ENCODE assay signal across 8 mouse cellular contexts in genomic region chr16:20673706-20674303, GRCm38 (mm10). TPM values are rescaled to one million over a fixed set of nuclear protein-coding genes. Genes with fewer than 3 reads are reported as not detected.
DNase-seq lines count a peak whose midpoint lies in the region; ATAC-seq lines count a peak whose summit lies in the region.

No protein-coding gene starts in this region.

- H3K9me3 ChIP-seq in limb, embryonic 11.5 days (ENCODE audit: control insufficient read depth, low read length): no peaks in the 10 kb centered on the region
- no peaks in the 10 kb centered on the region for H3K9me3 ChIP-seq in neural tube, embryonic 11.5 days (ENCODE audit: control insufficient read depth, low read length)

- DNase-seq in ovary, postnatal 36 days (ENCODE audit: low spot score): peak; percentile 41
- DNase-seq in ovary, adult 18-20 months (ENCODE audit: low spot score): no peak
- DNase-seq in embryo, embryonic 11 days: peak; percentile 34
- peak; percentile 16 to 34 for DNase-seq in heart, postnatal 14 days
- DNase-seq in limb, embryonic 11.5 days (ENCODE audit: low spot score): peak; percentile 32
- peak; percentile 14 for DNase-seq in neural tube, embryonic 11.5 days (ENCODE audit: low spot score)
- DNase-seq in left cerebral cortex, postnatal 4 days: no peak
- DNase-seq in urinary bladder, postnatal 10 days (ENCODE audit: low spot score): no peak

- peak overlapping the region; percentile 82 for H3K4me2 ChIP-seq in limb, embryonic 11.5 days (ENCODE audit: low read depth, severe bottlenecking)
- peak overlapping the region; percentile 97 for H3K4me2 ChIP-seq in neural tube, embryonic 11.5 days (ENCODE audit: low read depth)

- H3K4me3 ChIP-seq in limb, embryonic 11.5 days (ENCODE audit: low read depth, low read length): peak overlapping the region; percentile 96
- peak overlapping the region; percentile 99 for H3K4me3 ChIP-seq in neural tube, embryonic 11.5 days (ENCODE audit: low read depth, low read length)

- H3K27me3 ChIP-seq in limb, embryonic 11.5 days (ENCODE audit: control insufficient read depth, insufficient read depth, low read length): no peaks in the 10 kb centered on the region
- no peaks in the 10 kb centered on the region for H3K27me3 ChIP-seq in neural tube, embryonic 11.5 days (ENCODE audit: control insufficient read depth, insufficient read depth, low read length)

- 8% methylated on average over 14 of the region's 14 CpGs for WGBS in limb, embryonic 11.5 days
- 17% methylated on average over 14 of the region's 14 CpGs for WGBS in neural tube, embryonic 11.5 days

- intact Hi-C loops in heart, postnatal 14 days (cut with DNase I): loop anchor here (1.0 kb wide), 1 partner anchor 18 kb away; no protein-coding TSS in a partner anchor
- intact Hi-C loops in left cerebral cortex, postnatal 4 days (cut with DNase I): no loop called here

- H3K4me1 ChIP-seq in limb, embryonic 11.5 days (ENCODE audit: control insufficient read depth, insufficient read depth, low read length): peaks cover 12% of the 10 kb centered on the region
- peaks cover 18% of the 10 kb centered on the region for H3K4me1 ChIP-seq in neural tube, embryonic 11.5 days (ENCODE audit: control insufficient read depth, insufficient read depth, low read length)

- H3K36me3 ChIP-seq in limb, embryonic 11.5 days (ENCODE audit: control insufficient read depth, insufficient read depth, low read length): peaks cover 19% of the 10 kb centered on the region
- peaks cover 12% of the 10 kb centered on the region for H3K36me3 ChIP-seq in neural tube, embryonic 11.5 days (ENCODE audit: control insufficient read depth, insufficient read depth, low read length)

- no peak for ATAC-seq in limb, embryonic 11.5 days (ENCODE audit: insufficient number of reproducible peaks, low FRiP score, low TSS enrichment, low read depth)
- ATAC-seq in neural tube, embryonic 11.5 days (ENCODE audit: insufficient read depth, low FRiP score, low TSS enrichment): no peak

- peak overlapping the region; percentile 95 for H3K9ac ChIP-seq in limb, embryonic 11.5 days (ENCODE audit: low read length)
- peak overlapping the region; percentile 87 for H3K9ac ChIP-seq in neural tube, embryonic 11.5 days (ENCODE audit: low read length)

- no peak overlapping the region; the same call in 1 of the 2 replicates for H3K27ac ChIP-seq in limb, embryonic 11.5 days (replicated peaks; ENCODE audit: low read depth, low read length)
- peak overlapping the region; percentile 93; the same call in 1 of the 2 replicates for H3K27ac ChIP-seq in neural tube, embryonic 11.5 days (ENCODE audit: low read depth, low read length)

RNA-seq across cellular contexts. Expression of gene Eif4g1, which starts 5.7 kb away (rescaled TPM):
- 100 to 1,000 TPM; 329 to 343 TPM for total RNA-seq in heart, postnatal 14 days (2021)
- 170 and 190 TPM in 2 replicates for polyA plus RNA-seq in limb, embryonic 11.5 days (2014; fragmentation: Nextera tagmentation; extraction: Ambion mirVana)
- 164 and 165 TPM in 2 replicates for polyA plus RNA-seq in neural tube, embryonic 11.5 days (2014; fragmentation: Nextera tagmentation; extraction: Ambion mirVana)
- 100 to 1,000 TPM; 362 to 378 TPM for total RNA-seq in left cerebral cortex, postnatal 4 days (2021)

RNA-seq across cellular contexts. Expression of gene Fam131a, which starts 19.2 kb away (rescaled TPM):
- total RNA-seq in heart, postnatal 14 days (2021): 10 to 100 TPM; 26.6 to 29.8 TPM
- 3.5 and 4.1 TPM in 2 replicates for polyA plus RNA-seq in limb, embryonic 11.5 days (2014; fragmentation: Nextera tagmentation; extraction: Ambion mirVana)
- 11.6 and 17.8 TPM in 2 replicates for polyA plus RNA-seq in neural tube, embryonic 11.5 days (2014; fragmentation: Nextera tagmentation; extraction: Ambion mirVana)
- 100 to 1,000 TPM; 101 to 115 TPM for total RNA-seq in left cerebral cortex, postnatal 4 days (2021)

RNA-seq across cellular contexts. Expression of gene Psmd2, which starts 22.4 kb away (rescaled TPM):
- total RNA-seq in heart, postnatal 14 days (2021): 100 to 1,000 TPM; 191 to 193 TPM
- 480 and 491 TPM in 2 replicates for polyA plus RNA-seq in limb, embryonic 11.5 days (2014; fragmentation: Nextera tagmentation; extraction: Ambion mirVana)
- 490 and 517 TPM in 2 replicates for polyA plus RNA-seq in neural tube, embryonic 11.5 days (2014; fragmentation: Nextera tagmentation; extraction: Ambion mirVana)
- total RNA-seq in left cerebral cortex, postnatal 4 days (2021): 100 to 1,000 TPM; 262 to 273 TPM

RNA-seq across cellular contexts. Expression of gene Polr2h, which starts 43.7 kb away (rescaled TPM):
- 10 to 100 TPM; 10.2 TPM for total RNA-seq in heart, postnatal 14 days (2021)
- 136 and 140 TPM in 2 replicates for polyA plus RNA-seq in limb, embryonic 11.5 days (2014; fragmentation: Nextera tagmentation; extraction: Ambion mirVana)
- polyA plus RNA-seq in neural tube, embryonic 11.5 days (2014; fragmentation: Nextera tagmentation; extraction: Ambion mirVana): 121 and 125 TPM in 2 replicates
- total RNA-seq in left cerebral cortex, postnatal 4 days (2021): 10 to 100 TPM; 30.5 to 32.0 TPM

RNA-seq across cellular contexts. Expression of gene Clcn2, which starts 43.7 kb away (rescaled TPM):
- 1 to 10 TPM; 2.2 to 2.4 TPM for total RNA-seq in heart, postnatal 14 days (2021)
- 21.0 and 23.1 TPM in 2 replicates for polyA plus RNA-seq in limb, embryonic 11.5 days (2014; fragmentation: Nextera tagmentation; extraction: Ambion mirVana)
- 22.0 and 26.4 TPM in 2 replicates for polyA plus RNA-seq in neural tube, embryonic 11.5 days (2014; fragmentation: Nextera tagmentation; extraction: Ambion mirVana)
- 10 to 100 TPM; 38.8 to 40.3 TPM for total RNA-seq in left cerebral cortex, postnatal 4 days (2021)

Comparison
In these comparisons a context has a peak if more than half of its experiments do, and no peak if none do; other contexts are left out.
1. DNase-seq: peak in ovary, postnatal 36 days (single experiment), embryo, embryonic 11 days (single experiment), heart, postnatal 14 days (2 of 2), limb, embryonic 11.5 days (single experiment) and neural tube, embryonic 11.5 days (single experiment); none in ovary, adult 18-20 months (single experiment), left cerebral cortex, postnatal 4 days (single experiment) and urinary bladder, postnatal 10 days (single experiment).